Mouse (Mus musculus): ENCODE results near the gene Gm10964. TPM values are rescaled to one million over a fixed set of nuclear protein-coding genes. Genes with fewer than 3 reads are reported as not detected.

Gm10964 gene
- polyA plus RNA-seq, 1 experiment from 2014 or later, result not detected

DNA sequence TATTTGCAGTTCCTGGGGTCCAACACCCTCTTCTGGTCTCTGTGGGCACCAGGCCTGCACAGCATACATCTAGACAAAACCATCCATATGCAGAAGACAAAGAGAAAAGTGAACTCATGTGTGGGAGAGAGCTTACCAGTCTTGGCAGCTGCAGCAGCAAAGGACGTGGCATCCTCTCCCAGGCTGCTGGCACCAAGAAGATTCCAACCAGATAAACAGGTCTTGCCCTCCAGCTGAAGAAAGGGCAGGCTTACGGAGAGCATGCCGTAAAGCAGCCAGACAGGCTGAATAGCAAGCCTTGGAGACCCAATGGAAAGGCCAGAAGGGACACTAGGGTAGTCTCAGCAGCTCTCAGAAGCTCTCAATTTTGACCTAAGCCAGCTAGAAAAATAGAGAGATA, 7.0 kb upstream of the Gm10964 start:
- Histone ChIP-seq H3K27me3 (replicated peaks; ENCODE audit: control insufficient read depth, insufficient read depth, low read length) (no peaks in the 10 kb centered on the region), H3K4me2 (no peak overlapping the region), H3K27ac (ENCODE audit: low read depth, low read length) (no peak overlapping the region), H3K9ac (ENCODE audit: low read depth, low read length) (no peak overlapping the region), H3K36me3 (ENCODE audit: control insufficient read depth, insufficient read depth, low read length) (no peaks in the 10 kb centered on the region; the same call in 1 of the 2 replicates), H3K9me3 (ENCODE audit: control insufficient read depth, low read length) (no peaks in the 10 kb centered on the region), H3K4me3 (ENCODE audit: low read depth, low read length) (no peak overlapping the region), H3K4me1 (replicated peaks; ENCODE audit: control insufficient read depth, insufficient read depth, low read length) (peaks cover 14% of the 10 kb centered on the region)
- ATAC-seq (replicated peaks; ENCODE audit: low FRiP score) (no peak), DNase-seq (ENCODE audit: low spot score) (no peak)
- 93% methylated on average over 3 of the region's 3 CpGs for WGBS

DNA sequence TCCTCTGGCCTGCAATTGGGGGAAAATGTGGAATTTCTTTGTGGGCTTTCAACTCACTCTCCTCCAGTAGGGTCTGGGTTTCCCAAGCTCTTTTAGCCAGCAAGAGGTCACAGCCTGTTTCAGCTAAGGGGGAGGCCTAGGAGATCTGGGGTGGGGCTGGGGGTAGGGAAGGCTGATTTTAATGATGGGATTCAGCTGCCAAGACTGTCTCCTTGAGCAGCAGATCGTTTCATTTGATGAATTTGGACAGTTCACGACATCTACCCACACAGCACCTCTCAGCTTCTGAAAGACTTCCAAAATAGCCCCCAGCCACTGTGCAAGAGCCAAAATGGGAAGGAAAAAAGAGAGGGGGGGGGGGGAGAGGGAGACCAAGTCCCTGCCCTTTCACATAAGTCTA, 6.0 kb upstream of the Gm10964 start:
- Histone ChIP-seq H3K4me3 (ENCODE audit: low read depth, low read length) (no peak overlapping the region), H3K9me3 (ENCODE audit: control insufficient read depth, low read length) (no peaks in the 10 kb centered on the region), H3K36me3 (ENCODE audit: control insufficient read depth, insufficient read depth, low read length) (no peaks in the 10 kb centered on the region; the same call in 1 of the 2 replicates), H3K4me1 (replicated peaks; ENCODE audit: control insufficient read depth, insufficient read depth, low read length) (peaks cover 14% of the 10 kb centered on the region), H3K4me2 (no peak overlapping the region), H3K9ac (ENCODE audit: low read depth, low read length) (no peak overlapping the region), H3K27me3 (replicated peaks; ENCODE audit: control insufficient read depth, insufficient read depth, low read length) (no peaks in the 10 kb centered on the region), H3K27ac (ENCODE audit: low read depth, low read length) (no peak overlapping the region)
- 41% methylated on average over 2 of the region's 2 CpGs for WGBS
- DNase-seq (ENCODE audit: low spot score), result no peak
- no peak for ATAC-seq (replicated peaks; ENCODE audit: low FRiP score)

DNA sequence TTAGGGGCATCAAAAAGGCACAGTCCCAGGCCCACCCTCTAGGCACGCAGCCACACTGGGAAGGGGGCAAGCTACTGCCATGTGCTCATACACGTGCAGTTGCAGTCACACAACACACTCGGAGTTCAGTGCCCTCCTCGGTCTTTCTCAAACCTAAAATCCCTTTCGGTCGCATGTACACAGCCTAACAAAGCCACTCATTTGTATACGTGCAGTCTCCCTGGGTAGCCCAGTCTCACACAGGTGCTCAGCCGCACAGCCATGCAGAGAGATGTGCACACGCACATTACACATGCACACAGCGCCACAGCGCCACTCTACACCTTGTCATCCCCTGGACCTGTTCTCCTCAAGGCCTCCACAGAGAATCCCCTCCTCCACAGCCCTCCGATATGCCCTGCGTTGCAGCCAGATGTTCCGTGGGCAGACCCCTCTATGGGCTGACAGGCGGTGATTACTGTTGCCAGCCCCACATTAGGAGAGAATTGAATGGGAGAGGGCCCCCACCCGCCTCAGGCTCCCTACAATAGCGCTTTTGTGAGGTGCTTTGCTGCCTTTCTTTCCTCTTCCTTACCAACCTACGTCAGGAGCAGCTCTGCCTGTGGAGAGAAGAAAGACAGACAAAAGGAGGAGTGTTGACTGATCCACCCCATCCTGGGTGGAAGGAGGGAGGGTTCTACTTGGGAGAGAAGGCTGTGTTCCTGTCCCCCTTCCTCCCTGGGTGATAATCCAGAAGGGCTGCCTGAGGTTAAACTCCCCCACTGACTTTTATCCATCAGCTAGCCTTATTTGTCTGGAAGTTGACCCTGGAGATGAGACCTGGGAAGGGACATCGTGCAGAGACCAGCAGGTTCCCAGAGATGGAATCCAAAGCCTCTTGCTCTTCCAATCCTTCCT, 5.1 kb upstream of the Gm10964 start:
- Histone ChIP-seq H3K27me3 (replicated peaks; ENCODE audit: control insufficient read depth, insufficient read depth, low read length) (no peaks in the 10 kb centered on the region), H3K36me3 (ENCODE audit: control insufficient read depth, insufficient read depth, low read length) (no peaks in the 10 kb centered on the region; the same call in 1 of the 2 replicates), H3K4me1 (replicated peaks; ENCODE audit: control insufficient read depth, insufficient read depth, low read length) (peaks cover 14% of the 10 kb centered on the region), H3K4me2 (peak overlapping the region; percentile 21), H3K9me3 (ENCODE audit: control insufficient read depth, low read length) (no peaks in the 10 kb centered on the region), H3K4me3 (ENCODE audit: low read depth, low read length) (no peak overlapping the region), H3K9ac (ENCODE audit: low read depth, low read length) (no peak overlapping the region), H3K27ac (ENCODE audit: low read depth, low read length) (no peak overlapping the region)
- DNase-seq (ENCODE audit: low spot score), result no peak
- 68% methylated on average over 19 of the region's 19 CpGs for WGBS
- ATAC-seq (replicated peaks; ENCODE audit: low FRiP score), result no peak

DNA sequence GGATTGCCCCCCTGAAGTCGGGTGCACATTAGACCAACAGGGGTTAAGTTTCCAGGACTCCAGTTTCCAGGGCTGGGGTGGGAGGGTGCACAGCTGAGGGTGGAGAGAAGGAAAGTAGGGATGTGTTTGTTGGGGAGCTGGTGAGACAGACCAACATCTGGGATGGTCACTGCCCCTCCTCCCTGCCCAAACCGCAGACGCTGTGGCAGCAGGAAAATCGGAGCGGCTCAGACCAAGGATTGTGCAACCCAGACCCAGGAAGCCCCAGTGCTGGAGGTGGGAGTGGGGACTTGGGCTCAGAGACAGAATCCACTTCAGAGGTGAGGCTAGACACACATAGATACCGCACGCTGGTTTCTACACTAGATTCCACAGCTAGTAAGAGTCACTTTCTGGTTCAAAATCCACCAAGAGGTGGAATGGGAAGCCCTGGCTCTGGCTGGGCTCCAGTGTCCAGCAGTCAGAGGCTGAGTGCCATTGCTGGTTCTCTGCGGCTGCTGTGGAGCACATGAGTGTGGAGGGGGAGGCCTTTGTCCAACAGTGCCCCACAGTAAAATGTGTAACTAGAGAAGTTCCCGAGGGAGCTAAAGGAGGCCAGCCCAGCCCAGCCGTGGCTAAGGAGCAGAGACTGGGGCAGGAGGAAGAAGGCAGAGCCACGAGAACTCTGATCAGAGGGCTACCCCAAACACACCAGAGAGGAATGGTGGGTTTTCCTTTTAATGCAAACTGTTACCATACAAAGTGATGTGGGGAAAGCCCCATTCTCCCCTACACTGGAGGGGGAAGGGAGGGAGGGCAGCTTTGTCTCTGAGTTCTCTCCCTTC, 4.3 kb upstream of the Gm10964 start:
- no peaks in the 10 kb centered on the region; the same call in 1 of the 2 replicates for H3K36me3 ChIP-seq (ENCODE audit: control insufficient read depth, insufficient read depth, low read length)
- H3K9ac ChIP-seq (ENCODE audit: low read depth, low read length), result no peak overlapping the region
- 27% methylated on average over 11 of the region's 11 CpGs for WGBS
- no peaks in the 10 kb centered on the region for H3K27me3 ChIP-seq (replicated peaks; ENCODE audit: control insufficient read depth, insufficient read depth, low read length)
- H3K4me1 ChIP-seq (replicated peaks; ENCODE audit: control insufficient read depth, insufficient read depth, low read length), result peaks cover 14% of the 10 kb centered on the region
- DNase-seq (ENCODE audit: low spot score), result no peak
- no peaks in the 10 kb centered on the region for H3K9me3 ChIP-seq (ENCODE audit: control insufficient read depth, low read length)
- H3K4me2 ChIP-seq, result peak overlapping the region; percentile 21
- H3K4me3 ChIP-seq (ENCODE audit: low read depth, low read length), result no peak overlapping the region
- peak overlapping the region; percentile 4; the same call in 1 of the 2 replicates for H3K27ac ChIP-seq (ENCODE audit: low read depth, low read length)
- ATAC-seq (replicated peaks; ENCODE audit: low FRiP score), result no peak

DNA sequence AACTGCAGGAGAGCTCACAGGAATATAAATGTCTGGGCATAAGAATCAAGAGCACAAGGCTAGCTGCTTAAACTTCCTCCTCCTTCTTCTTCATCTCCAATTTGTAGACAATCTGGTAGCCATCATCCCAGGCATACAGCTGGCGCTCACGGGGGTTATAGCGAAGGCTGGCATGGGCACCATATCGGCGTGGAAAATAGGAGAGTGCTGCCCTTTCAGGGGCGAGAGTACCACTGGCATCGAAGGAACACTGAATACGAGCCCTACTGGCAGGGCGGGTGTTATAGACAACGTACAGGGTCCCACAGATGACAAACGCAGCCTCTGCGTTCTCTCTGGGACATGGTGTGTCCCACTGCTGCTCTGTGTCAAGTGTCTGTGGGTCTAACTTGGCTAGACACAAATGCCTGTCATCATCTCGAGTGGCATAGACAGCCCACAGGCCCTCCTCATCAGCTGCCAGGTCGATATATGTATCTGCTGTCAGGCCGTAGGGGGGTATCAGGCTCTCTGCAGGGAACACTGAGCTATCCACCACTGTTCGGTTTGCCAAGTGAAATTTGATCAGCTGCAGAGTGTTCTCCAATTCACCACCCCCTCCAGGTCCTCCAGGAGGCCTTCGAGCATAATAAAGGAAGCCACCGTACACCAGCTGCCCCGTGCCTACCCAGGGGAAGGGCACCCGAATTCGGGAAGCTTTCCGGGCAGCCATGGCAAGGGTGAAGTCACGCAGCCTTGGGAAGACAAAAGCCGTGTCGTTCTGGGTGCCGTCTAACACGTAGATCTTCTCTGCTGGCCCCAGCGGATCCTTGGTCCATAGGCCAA, 3.2 kb upstream of the Gm10964 start:
- Histone ChIP-seq H3K9me3 (ENCODE audit: control insufficient read depth, low read length) (no peaks in the 10 kb centered on the region), H3K27me3 (replicated peaks; ENCODE audit: control insufficient read depth, insufficient read depth, low read length) (no peaks in the 10 kb centered on the region), H3K4me1 (replicated peaks; ENCODE audit: control insufficient read depth, insufficient read depth, low read length) (peaks cover 14% of the 10 kb centered on the region), H3K4me3 (ENCODE audit: low read depth, low read length) (no peak overlapping the region), H3K27ac (ENCODE audit: low read depth, low read length) (no peak overlapping the region), H3K36me3 (ENCODE audit: control insufficient read depth, insufficient read depth, low read length) (no peaks in the 10 kb centered on the region; the same call in none of the 2 replicates), H3K9ac (ENCODE audit: low read depth, low read length) (no peak overlapping the region), H3K4me2 (peak overlapping the region; percentile 67)
- DNase-seq (ENCODE audit: low spot score) (no peak), ATAC-seq (replicated peaks; ENCODE audit: low FRiP score) (no peak)
- WGBS, result 83% methylated on average over 28 of the region's 28 CpGs

DNA sequence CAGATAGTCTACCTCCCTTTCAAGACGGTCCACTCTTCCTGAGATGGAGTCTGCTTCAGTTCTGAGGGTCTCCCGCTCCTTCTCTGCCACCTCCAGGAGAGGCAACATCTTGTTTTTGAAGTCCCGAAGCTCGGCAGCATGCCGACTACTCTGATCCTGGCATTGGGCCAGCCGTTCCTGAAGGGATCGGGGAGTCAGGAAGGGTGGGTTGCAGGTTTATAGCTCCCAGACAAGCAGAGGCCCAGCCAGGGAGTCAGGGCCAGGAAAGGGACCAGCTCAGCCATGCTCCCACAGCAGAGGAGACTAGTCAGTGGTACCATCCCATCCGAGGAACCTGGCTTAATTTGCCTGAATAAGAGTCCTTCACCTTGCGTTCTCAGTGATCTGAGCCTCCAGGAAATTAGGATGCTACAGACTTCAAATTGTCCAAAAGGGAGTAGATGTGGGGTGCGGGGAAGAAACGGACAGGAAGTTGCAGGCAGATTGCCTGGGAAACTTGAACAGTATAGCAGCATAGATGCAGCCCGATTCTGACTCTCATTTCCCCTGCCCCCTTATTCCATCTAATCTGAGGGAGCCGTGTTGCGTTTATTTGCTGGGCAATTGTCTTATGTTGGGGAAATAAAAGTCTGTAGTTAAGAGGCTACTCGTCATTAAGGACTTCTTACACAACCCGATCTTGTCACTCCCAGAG, 2.0 kb upstream of the Gm10964 start:
- DNase-seq (ENCODE audit: low spot score) (no peak), ATAC-seq (replicated peaks; ENCODE audit: low FRiP score) (0 out of 2 replicates have a peak, but pooled peaks have one; percentile 5)
- Histone ChIP-seq H3K4me1 (replicated peaks; ENCODE audit: control insufficient read depth, insufficient read depth, low read length) (peaks cover 14% of the 10 kb centered on the region), H3K4me3 (ENCODE audit: low read depth, low read length) (peak overlapping the region; percentile 34), H3K9me3 (ENCODE audit: control insufficient read depth, low read length) (no peaks in the 10 kb centered on the region), H3K27me3 (replicated peaks; ENCODE audit: control insufficient read depth, insufficient read depth, low read length) (no peaks in the 10 kb centered on the region), H3K4me2 (peak overlapping the region; percentile 67), H3K36me3 (ENCODE audit: control insufficient read depth, insufficient read depth, low read length) (no peaks in the 10 kb centered on the region; the same call in none of the 2 replicates), H3K27ac (ENCODE audit: low read depth, low read length) (peak overlapping the region; percentile 38; the same call in 1 of the 2 replicates), H3K9ac (ENCODE audit: low read depth, low read length) (no peak overlapping the region)
- 63% methylated on average over 16 of the region's 16 CpGs for WGBS

DNA sequence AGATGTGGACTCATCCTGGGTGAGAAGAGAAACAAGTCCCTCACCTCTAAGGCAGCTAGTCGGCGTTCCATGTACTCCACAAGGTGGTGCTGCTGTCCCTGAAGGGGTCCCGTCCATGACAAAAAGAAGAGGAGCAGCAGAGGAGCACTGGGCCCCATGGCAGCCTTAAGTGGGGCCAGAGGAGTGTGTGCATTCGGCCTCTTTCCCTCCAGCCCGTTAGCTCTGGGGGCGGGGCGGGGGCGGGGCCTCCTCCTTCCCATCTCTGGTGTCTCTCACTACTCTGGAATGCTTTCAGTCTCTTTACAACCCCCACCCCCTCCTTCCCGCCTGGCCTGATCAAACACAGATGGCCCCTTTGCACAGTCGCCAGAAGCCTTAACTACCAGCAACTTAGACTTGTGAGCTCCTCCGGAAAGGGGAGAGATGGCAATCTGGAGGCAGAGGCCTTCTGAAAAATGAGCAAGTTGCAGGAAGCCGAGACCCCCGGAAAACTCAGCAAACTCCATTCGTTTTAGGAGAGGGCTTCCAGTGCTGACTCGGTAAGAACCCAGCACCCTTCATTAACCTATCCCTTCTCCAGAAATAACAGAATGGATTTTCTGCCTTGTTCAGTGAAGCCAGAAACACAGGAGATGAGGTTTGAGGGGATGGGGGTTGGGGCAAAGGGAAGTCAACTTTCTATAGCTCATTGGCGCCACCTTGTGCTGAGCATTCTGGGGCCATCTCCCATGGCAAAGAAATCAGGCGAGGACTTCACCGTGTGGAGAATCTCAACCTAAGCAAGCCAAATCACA, 1.2 kb upstream of the Gm10964 start, which contains the start of gene Olfml3:
Gene Olfml3, minus strand, starts transcription at position 224 of the 794 bp plus-strand sequence.
- H3K36me3 ChIP-seq (ENCODE audit: control insufficient read depth, insufficient read depth, low read length), result no peaks in the 10 kb centered on the region; the same call in none of the 2 replicates
- H3K27ac ChIP-seq (ENCODE audit: low read depth, low read length), result peak within 1 kb of the TSS; percentile 38; the same call in 1 of the 2 replicates
- peaks cover 14% of the 10 kb centered on the region for H3K4me1 ChIP-seq (replicated peaks; ENCODE audit: control insufficient read depth, insufficient read depth, low read length)
- H3K4me2 ChIP-seq, result peak within 1 kb of the TSS; percentile 67
- DNase-seq (ENCODE audit: low spot score), result peak; percentile 74
- WGBS, result under 1% methylated on average over 18 of the region's 18 CpGs
- no peak within 1 kb of the TSS for H3K9ac ChIP-seq (ENCODE audit: low read depth, low read length)
- H3K9me3 ChIP-seq (ENCODE audit: control insufficient read depth, low read length), result no peaks in the 10 kb centered on the region
- ATAC-seq (replicated peaks; ENCODE audit: low FRiP score), result peak; percentile 81
- H3K27me3 ChIP-seq (replicated peaks; ENCODE audit: control insufficient read depth, insufficient read depth, low read length), result no peaks in the 10 kb centered on the region
- peak within 1 kb of the TSS; percentile 34 for H3K4me3 ChIP-seq (ENCODE audit: low read depth, low read length)
